Mouse (Mus musculus) liver, embryonic 11.5 days (tissue): Measurements from ENCODE around the gene Pomt2. TPM values are rescaled to one million over a fixed set of nuclear protein-coding genes. Genes with fewer than 3 reads are reported as not detected.
"Not testable (repeated sequence)": the region's sequence is repeated elsewhere in the genome, so short reads cannot be mapped to it uniquely, and the experiment has no call there.

Experiments
- ATAC-seq: fragments of 200-750 bp; cut with Nextera tagmentation; replicated peaks from 2 replicates; pipeline ENCODE4 v1.8.0; 2017; ENCODE audit warnings: moderate number of reproducible peaks, mild to moderate bottlenecking, moderate TSS enrichment, moderate library complexity; ENCODE audit not compliant: low FRiP score
- DNase-seq: peaks from one replicate; pipeline ENCODE4 v3.0.0-alpha.2; 2017; ENCODE audit warnings: low spot score
- H3K27ac ChIP-seq: fragments of 300-500 bp; sonication (generic); 2 replicates; pipeline ENCODE4 v1.5.1; 2014; ENCODE audit warnings: mild to moderate bottlenecking, low read depth, low read length, control low read depth
- H3K27me3 ChIP-seq: fragments of 300-500 bp; sonication (generic); replicated peaks from 2 replicates; pipeline ENCODE4 v1.6.1; 2014; ENCODE audit warnings: low read length, mixed read lengths; ENCODE audit not compliant: control insufficient read depth, insufficient read depth
- H3K36me3 ChIP-seq: fragments of 300-500 bp; sonication (generic); 2 replicates; pipeline ENCODE4 v1.6.1; 2014; ENCODE audit warnings: mild to moderate bottlenecking, low read length, moderate library complexity, mixed read lengths; ENCODE audit not compliant: control insufficient read depth, insufficient read depth
- H3K4me1 ChIP-seq: fragments of 300-500 bp; sonication (generic); replicated peaks from 2 replicates; pipeline ENCODE4 v1.6.1; 2014; ENCODE audit warnings: low read length, mixed read lengths; ENCODE audit not compliant: control insufficient read depth, insufficient read depth
- H3K4me2 ChIP-seq: fragments of 300-500 bp; sonication (generic); 2 replicates; pipeline ENCODE4 v1.6.1; 2014; ENCODE audit warnings: mild to moderate bottlenecking, control low read depth, moderate library complexity
- H3K4me3 ChIP-seq: fragments of 300-500 bp; sonication (generic); 2 replicates; pipeline ENCODE4 v1.5.1; 2014; ENCODE audit warnings: low read depth, low read length, control low read depth
- H3K9ac ChIP-seq: fragments of 300-500 bp; sonication (generic); 2 replicates; pipeline ENCODE4 v1.6.1; 2014; ENCODE audit warnings: low read depth, low read length, control low read depth
- H3K9me3 ChIP-seq: fragments of 300-500 bp; sonication (generic); 2 replicates; pipeline ENCODE4 v1.6.1; 2016; ENCODE audit warnings: low read length, inconsistent platforms, mixed read lengths; ENCODE audit not compliant: control insufficient read depth
- whole genome bisulfite sequencing: fragments of 180-500 bp; shearing (Covaris S2); extraction: QIAGEN DNeasy Blood & Tissue Kit; methylation state at CpG from one replicate; pipeline ENCODE4 v1.1.7; 2014; 5-methylcytosine and 5-hydroxymethylcytosine counted together
- polyA plus RNA-seq: library from polyadenylated mRNA; unstranded; fragments of >200 nt; fragmentation: Nextera tagmentation; extraction: Ambion mirVana; gene quantifications from 2 replicates; pipeline ENCODE4 v1.2.1, GENCODE M21; 2014

Gene Pomt2
- polyA plus RNA-seq, 1 experiment from 2014 or later, result 11.0 TPM

DNA sequence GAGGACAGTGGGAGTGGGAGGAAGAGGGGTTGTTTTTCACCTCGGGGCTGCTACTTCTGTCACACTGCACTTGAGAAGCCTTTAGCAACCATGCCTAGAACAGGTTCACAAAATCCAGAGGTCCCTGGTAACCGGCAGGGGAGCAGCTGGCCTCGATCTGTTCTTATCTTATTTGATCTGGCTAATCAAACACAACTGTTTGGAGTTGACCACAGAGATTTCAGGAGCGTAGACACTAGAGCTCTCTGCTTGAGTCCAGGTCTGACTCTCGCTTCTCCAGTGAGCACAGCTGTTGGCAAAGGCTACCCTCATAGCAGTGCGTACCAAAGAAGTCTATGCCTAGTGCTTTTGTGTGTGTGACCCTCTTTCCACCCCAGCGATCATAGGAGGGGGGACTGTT is 10.3 kb upstream of the Pomt2 start:
- ATAC-seq, result peak; percentile 33; the same call in 1 of the 2 replicates
- peak; percentile 49 for DNase-seq
- Histone ChIP-seq H3K27ac (peak overlapping the region; percentile 66; the same call in 1 of the 2 replicates), H3K9me3 (no peaks in the 10 kb centered on the region), H3K4me1 (peaks cover 20% of the 10 kb centered on the region), H3K36me3 (peaks cover 7% of the 10 kb centered on the region; the same call in 1 of the 2 replicates), H3K9ac (no peak overlapping the region), H3K4me2 (peak overlapping the region; percentile 37), H3K27me3 (no peaks in the 10 kb centered on the region), H3K4me3 (peak overlapping the region; percentile 31)
- 62% methylated on average over 7 of the region's 7 CpGs for WGBS

- DNase-seq, result no peak
- H3K4me2 ChIP-seq, result peak overlapping the region; percentile 34; the same call in 1 of the 2 replicates
- peaks cover 13% of the 10 kb centered on the region for H3K4me1 ChIP-seq
- peak; percentile 37; the same call in 1 of the 2 replicates for ATAC-seq
- H3K27me3 ChIP-seq, result no peaks in the 10 kb centered on the region
- H3K4me3 ChIP-seq, result peak overlapping the region; percentile 31
- H3K36me3 ChIP-seq, result peaks cover 5% of the 10 kb centered on the region; the same call in 1 of the 2 replicates
- peak overlapping the region; percentile 66; the same call in 1 of the 2 replicates for H3K27ac ChIP-seq
- no peaks in the 10 kb centered on the region for H3K9me3 ChIP-seq
- WGBS, result 45% methylated on average over 4 of the region's 4 CpGs
- H3K9ac ChIP-seq, result peak overlapping the region; percentile 43; the same call in 1 of the 2 replicates
Measured at GRCm38 (mm10) chr12:87157361-87157760, 9.6 kb upstream of the Pomt2 start.

DNA sequence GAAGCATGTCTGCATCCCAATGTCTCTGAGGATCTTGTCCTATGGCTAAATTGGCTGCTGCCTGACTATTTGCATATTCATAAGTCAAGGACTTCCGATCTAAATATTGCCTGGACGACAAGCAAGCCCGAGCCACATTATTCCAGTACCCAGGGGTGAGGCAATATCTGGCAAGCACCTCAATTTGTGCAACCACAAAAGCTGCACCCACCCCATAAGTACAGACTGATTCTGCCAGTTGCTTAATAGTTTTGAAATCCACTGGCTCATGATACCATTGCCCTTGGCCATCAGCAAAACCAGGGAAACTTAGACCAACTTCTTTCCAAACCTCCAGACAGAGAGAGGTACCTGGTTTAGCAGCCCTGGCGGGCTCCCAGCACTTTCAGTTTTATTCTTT is 6.7 kb upstream of the Pomt2 start:
- H3K27me3 ChIP-seq, DNase-seq, H3K4me3 ChIP-seq, H3K9ac ChIP-seq, ATAC-seq, H3K4me1 ChIP-seq, H3K4me2 ChIP-seq, H3K36me3 ChIP-seq, H3K9me3 ChIP-seq, H3K27ac ChIP-seq: not testable (repeated sequence)
- WGBS, result 91% methylated on average over 4 of the region's 4 CpGs

DNA sequence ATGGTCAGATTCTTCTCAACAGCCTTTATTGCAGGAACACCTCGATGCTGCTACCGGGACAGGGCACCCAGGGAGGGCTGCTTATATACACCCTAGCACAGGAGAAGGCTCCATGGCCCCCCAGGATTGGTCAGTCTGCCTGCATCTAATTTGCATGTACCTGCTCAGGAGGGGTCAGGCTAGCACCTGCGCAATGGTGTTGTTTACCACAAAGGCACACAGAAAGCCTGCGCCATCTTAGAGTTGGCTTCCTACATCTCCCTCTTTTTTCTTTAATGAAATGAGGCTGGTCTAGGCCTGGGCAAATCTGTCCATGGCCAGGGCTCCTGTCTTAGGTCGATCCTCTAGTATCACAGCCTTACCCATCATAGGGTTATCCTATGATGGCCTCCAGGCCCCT is 1.7 kb upstream of the Pomt2 start:
- Histone ChIP-seq H3K27ac (no peak overlapping the region), H3K36me3 (peaks cover 4% of the 10 kb centered on the region), H3K27me3 (no peaks in the 10 kb centered on the region), H3K9ac (no peak overlapping the region), H3K9me3 (0 out of 2 replicates have a peak, but pooled peaks cover 4% of the 10 kb centered on the region), H3K4me1 (peaks cover 6% of the 10 kb centered on the region), H3K4me3 (no peak overlapping the region), H3K4me2 (no peak overlapping the region)
- DNase-seq (no peak), ATAC-seq (no peak)
- WGBS, result 92% methylated on average over 5 of the region's 5 CpGs

DNA sequence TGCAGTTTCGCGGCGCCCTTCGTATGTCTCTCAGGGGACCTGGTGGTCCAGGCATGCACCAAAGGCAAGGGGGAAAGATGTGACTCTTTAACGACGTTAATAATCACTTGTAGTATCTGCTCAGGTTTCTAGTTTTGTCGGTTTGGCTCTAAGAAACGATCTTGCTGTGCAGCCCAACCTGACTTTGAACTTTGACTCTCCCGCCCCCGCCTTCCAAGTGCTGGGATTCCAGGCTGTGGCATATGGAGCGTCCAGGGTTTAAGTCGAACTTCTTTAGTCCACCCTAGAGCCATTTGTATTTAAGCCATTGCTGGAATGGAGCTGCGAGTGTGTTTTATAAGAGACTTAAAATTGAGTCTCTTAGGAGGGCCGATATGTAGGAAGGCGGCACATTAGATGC is 368 bp upstream of the Pomt2 start:
- no peak for ATAC-seq
- peak overlapping the region; percentile 90 for H3K27ac ChIP-seq
- WGBS, result 17% methylated on average over 15 of the region's 15 CpGs
- H3K4me1 ChIP-seq, result peaks cover 6% of the 10 kb centered on the region
- peak overlapping the region; percentile 73 for H3K4me3 ChIP-seq
- H3K36me3 ChIP-seq, result peaks cover 4% of the 10 kb centered on the region
- DNase-seq, result no peak
- peak overlapping the region; percentile 88 for H3K9ac ChIP-seq
- H3K9me3 ChIP-seq, result 0 out of 2 replicates have a peak, but pooled peaks cover 4% of the 10 kb centered on the region
- H3K4me2 ChIP-seq, result peak overlapping the region; percentile 69
- H3K27me3 ChIP-seq, result no peaks in the 10 kb centered on the region

DNA sequence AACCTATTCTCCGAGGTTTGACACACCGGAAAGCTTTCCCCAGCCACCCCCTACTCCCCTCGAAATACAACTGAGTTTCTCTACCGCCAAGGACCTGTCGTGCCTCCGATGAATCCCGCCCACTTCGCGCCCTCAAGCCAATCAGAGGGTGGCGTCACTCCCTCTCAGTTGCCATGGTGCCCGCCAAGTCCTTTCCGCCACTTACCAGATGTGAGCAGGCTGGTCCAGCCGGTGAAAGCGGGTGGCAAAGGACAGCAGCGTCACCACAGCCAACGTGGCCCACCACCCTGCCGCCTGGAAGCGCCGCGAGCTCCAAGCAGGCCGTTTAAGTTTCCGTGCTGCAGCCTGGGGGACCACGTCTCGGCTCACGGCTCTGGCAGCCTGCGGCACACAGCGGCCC is 802 bp downstream of the Pomt2 start, which contains the start of gene Gstz1:
TSS of gene Gstz1 (plus strand) at position 200 of the 400 bp plus-strand sequence.
- peak; percentile 85 for ATAC-seq
- Histone ChIP-seq H3K9me3 (0 out of 2 replicates have a peak, but pooled peaks cover 4% of the 10 kb centered on the region), H3K27me3 (no peaks in the 10 kb centered on the region), H3K36me3 (peaks cover 4% of the 10 kb centered on the region), H3K27ac (peak within 1 kb of the TSS; percentile 90), H3K9ac (peak within 1 kb of the TSS; percentile 88), H3K4me1 (peaks cover 6% of the 10 kb centered on the region), H3K4me2 (peak within 1 kb of the TSS; percentile 69), H3K4me3 (peak within 1 kb of the TSS; percentile 73)
- peak; percentile 81 for DNase-seq
- under 1% methylated on average over 27 of the region's 27 CpGs for WGBS

DNA sequence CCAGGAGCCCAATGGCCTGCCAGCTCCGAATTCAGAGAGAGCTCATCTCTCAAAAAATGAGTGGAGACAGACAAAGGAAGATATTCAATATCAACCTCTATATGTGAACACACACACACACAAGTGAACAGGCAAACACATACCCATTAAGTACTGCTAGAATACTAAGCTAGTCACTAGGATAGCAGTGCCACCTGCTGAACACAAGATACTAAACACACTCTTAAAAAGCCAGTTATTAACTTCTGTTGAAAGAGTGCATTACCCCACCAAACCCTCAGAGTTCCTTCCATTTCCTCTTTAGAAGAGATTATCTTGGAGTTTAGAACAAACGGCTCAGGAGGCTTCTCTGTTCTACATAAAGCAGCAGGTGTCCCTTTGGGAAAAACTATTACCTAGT is 5.6 kb downstream of the Pomt2 start:
- Histone ChIP-seq H3K4me3 (no peak overlapping the region), H3K27ac (no peak overlapping the region), H3K9ac (no peak overlapping the region), H3K36me3 (no peaks in the 10 kb centered on the region), H3K9me3 (no peaks in the 10 kb centered on the region), H3K4me2 (no peak overlapping the region), H3K4me1 (no peaks in the 10 kb centered on the region), H3K27me3 (no peaks in the 10 kb centered on the region)
- WGBS, result 58% methylated on average over 2 of the region's 2 CpGs
- no peak for DNase-seq
- no peak for ATAC-seq

- no peak for DNase-seq
- Histone ChIP-seq H3K27me3 (no peaks in the 10 kb centered on the region), H3K9me3 (no peaks in the 10 kb centered on the region), H3K4me1 (no peaks in the 10 kb centered on the region), H3K27ac (no peak overlapping the region), H3K4me2 (no peak overlapping the region), H3K36me3 (no peaks in the 10 kb centered on the region), H3K9ac (no peak overlapping the region), H3K4me3 (no peak overlapping the region)
- 77% methylated on average over 2 of the region's 2 CpGs for WGBS
- ATAC-seq, result no peak
Measured at GRCm38 (mm10) chr12:87138768-87139167, 9.0 kb downstream of the Pomt2 start.

DNA sequence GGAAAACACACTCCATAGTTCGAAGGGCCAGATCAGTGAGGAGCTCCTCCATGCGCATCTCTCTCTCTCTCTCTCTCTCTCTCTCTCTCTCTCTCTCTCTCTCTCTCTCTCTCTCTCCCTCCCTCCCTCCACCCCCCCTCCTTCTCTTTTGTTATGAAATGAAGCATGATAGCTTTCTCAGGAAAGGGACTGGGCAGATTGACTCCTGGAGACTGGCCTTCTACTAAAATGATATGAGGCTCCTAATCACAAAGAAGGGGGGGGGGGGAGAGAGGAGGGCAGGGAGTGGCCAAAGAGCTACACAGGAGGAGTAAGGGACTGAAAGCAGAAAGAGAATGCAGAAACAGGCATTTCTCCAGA is 9.4 kb downstream of the Pomt2 start:
- DNase-seq (no peak), ATAC-seq (no peak)
- Histone ChIP-seq H3K27me3 (no peaks in the 10 kb centered on the region), H3K4me3 (no peak overlapping the region), H3K4me2 (no peak overlapping the region), H3K4me1 (no peaks in the 10 kb centered on the region), H3K9me3 (no peaks in the 10 kb centered on the region), H3K27ac (no peak overlapping the region), H3K9ac (no peak overlapping the region), H3K36me3 (no peaks in the 10 kb centered on the region)
- WGBS, result 93% methylated on average over 2 of the region's 2 CpGs
